Mouse (Mus musculus): ENCODE measurements around the gene Il27.

DNA sequence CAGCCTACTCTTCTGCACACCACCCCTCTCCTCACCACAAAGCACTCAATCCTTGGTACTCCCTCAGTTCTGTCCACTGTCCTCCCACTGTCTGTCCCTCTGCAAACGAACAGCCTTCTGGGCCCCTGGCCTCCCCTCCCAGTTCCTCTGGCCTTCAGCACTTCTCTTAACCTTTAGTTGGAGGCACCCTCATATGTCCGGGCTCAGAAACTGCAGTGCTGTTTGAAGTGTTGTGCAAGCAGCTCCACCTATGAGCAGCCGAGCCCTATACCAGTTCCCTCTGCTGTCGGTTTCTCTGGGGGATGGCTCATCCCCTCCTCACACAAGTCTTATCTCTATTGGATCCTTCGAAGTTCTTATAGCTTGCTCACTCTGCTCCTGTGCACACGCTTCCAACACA lies 1.7 kb upstream of the Il27 start:
- TF ChIP-seq CTCF (IDR thresholded peaks at IDR 0.05; ENCODE audit: extremely low read depth, insufficient read length, insufficient replicate concordance, low read depth, low read length), result no peak
- TF ChIP-seq POLR2A (IDR thresholded peaks at IDR 0.05; ENCODE audit: low read depth, low read length), result no peak

Data from small intestine, adult 2 months (tissue).